Mouse (Mus musculus): ENCODE results near the gene Susd2.

DNA sequence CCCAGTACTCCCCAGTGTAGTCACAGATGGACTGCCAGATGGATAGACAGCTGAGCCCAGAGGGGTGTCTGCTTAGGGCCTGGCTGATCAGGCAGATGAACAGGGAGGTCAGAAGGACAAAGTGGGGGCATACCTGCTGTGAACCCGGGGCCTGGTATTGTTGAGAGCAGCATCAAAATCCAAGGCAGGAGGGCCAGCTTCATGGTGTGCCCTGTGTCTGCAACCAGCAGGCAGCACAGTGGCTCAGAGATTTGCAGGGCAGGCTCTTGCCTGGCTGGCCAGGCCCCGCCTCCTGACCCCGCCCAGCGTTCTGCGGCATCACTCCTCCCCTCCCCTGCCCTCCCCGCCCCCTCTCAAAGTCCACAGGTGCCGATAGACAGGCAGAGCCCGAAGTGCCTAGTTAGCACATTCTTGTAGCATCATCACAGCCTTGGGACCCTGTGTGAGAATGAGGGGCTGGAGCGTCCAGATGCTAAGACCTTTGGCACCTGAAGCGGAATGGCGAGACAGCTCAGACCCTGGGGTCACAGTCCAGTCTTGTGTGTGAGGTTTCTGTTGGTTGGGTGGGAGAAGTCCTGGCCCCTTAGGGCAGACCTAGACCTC lies at the start of gene Susd2:
- no peak for TF ChIP-seq CTCF (IDR thresholded peaks at IDR 0.05; ENCODE audit: extremely low read depth, insufficient read depth, insufficient read length, insufficient replicate concordance)
- no peak for TF ChIP-seq POLR2A (IDR thresholded peaks at IDR 0.05; ENCODE audit: low read depth, low read length)

Data from spleen, adult 2 months (tissue).